Mouse (Mus musculus) WW6 (cell line): ENCODE measurements at regions not wholly inside any gene's neighbourhood (a gene's known extent, or its start where the extent isn't known, plus 50 kb on each side); places are given as distances from the start of the nearest gene placed in this dataset.

Source experiments
- DNase-seq: peaks from one replicate; pipeline ENCODE4 v3.0.0-alpha.2; 2013; ENCODE audit warnings: low read depth, low spot score

DNA sequence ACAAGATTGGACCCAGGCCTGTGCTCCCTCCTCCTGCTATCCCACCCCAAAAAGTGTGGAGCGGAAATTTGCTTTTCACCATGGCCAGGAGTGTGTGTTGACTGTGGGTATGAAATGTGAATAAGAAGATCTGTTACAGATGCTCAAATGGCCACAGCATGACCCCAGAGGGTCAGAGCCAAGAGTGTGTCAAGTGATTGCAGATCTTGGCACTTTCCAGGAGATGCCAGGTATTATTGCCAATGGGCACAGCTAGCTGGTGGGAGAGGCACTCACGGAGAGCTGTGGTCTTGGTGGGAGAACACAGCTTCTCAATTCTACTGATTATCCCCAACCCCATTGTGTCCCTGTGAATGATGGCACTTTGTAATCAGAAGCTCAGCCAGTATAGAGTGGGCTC lies 62.7 kb downstream of the Smim20 start:
- no peak for DNase-seq

DNA sequence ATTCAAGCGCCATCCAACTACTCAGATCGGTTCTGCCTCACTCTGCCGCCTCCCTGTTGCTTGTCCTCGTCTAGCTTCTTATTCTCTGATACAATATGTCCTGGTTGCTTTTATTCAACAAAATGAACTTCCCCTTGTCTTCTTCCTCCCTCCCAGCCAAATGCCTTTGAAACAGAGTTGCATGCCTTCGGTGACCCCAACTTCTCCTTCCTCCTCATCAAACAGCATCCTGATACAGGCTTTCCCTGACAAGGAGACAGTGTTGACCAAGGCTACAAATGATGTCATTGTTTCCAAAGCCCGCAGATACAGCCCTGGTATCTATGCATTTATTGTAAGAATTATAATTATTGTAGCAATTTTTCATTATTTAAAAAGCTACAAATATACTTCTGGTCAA lies 69.8 kb downstream of the Smim20 start:
- no peak for DNase-seq

DNA sequence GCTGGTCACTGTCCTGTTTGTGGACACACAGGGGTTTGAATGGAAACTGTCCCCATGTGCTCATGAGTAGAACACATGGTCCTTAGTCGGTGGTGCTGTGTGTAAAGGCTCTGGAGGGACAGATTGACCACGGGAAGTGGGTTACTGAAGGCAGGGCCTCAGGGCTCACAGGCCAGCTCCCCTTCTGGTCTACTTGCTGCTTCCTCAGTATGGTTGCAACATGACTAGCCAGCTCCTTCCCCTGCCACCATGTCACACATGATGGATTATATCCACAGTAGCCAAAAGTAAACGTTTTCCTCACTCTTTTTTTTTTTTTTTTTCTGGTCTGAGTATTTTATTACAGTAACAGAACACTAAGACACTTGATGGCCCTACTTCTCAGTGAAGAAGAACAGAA lies 70.9 kb downstream of the Smim20 start:
- DNase-seq, result no peak

DNA sequence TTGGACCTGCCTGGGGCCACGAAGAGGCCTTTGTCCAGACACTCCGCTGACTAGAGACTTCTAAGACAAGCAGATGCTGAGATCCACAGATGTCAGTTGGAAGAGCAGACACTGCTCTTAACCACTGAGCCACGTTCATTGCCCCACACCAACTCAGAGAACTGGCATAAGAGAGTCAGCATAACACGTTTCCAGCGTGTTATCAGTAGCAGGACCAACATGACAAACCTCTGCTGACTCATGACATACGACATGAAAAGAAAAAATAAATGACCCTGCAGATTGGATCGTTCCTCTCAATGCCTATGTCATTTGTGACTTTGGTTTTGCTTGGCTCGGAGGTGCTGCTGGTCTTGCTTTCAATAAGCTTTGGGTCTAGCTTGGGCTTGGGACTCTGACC lies 78.3 kb downstream of the Smim20 start:
- DNase-seq, result no peak

DNA sequence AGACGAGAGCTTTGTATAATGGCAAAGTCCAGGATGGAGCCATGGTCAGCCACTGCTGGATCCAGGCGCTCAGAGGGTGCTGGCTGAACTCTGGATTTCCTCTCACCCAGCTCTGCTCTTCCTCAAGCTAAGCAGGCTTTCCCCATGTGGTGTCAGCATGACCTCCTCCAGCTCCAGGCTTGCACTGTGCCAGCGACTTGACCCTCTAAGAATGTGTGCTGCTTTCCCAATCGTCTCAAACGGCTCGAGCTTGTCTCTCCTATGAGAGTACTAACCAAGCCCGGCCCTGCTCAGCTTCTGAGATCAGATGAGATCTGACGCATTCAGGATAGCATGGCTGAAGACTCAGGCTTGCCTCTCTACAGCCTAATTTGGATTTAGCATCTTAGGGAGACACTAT lies 79.1 kb downstream of the Smim20 start:
- DNase-seq, result no peak

DNA sequence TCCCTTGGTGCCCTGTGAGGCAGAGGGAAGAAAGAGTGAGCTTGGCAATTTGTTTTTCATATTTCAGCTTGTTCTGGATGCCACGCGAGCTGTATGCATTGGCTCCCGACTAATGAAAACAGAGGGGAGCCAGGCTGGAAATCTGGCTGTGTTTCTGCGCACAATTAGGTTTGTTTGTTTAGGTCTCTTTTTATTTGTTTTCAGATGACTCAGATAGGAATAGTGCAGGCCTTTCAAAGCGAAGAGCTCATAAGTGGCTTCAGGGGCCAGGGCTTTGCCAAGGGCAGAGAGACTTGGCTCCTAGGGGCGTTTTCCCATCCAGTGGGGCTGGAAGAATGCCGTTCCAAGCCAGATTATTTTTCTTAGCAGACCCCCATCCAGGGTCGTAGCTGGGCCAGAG lies 79.9 kb downstream of the Smim20 start:
- DNase-seq, result no peak

DNA sequence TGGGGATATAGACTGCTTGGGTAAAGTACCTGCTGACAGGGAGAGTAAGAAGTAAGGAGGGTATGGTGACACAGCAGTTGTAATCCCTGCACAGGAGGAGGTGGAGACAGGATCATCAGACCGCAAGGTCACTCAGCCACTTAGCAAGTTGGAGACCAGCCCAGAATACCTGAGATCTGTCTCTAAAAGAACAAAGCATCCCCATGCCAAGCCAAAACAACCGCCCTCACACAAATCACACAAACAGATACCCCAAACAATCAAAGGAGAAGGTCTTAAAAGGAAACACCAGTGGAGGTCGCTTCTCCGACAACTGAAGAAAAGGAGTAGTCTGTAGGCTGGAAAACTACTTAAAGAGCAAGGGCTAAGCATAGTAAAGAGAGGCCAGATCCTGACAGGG lies 86.0 kb downstream of the Smim20 start:
- DNase-seq, result no peak

DNA sequence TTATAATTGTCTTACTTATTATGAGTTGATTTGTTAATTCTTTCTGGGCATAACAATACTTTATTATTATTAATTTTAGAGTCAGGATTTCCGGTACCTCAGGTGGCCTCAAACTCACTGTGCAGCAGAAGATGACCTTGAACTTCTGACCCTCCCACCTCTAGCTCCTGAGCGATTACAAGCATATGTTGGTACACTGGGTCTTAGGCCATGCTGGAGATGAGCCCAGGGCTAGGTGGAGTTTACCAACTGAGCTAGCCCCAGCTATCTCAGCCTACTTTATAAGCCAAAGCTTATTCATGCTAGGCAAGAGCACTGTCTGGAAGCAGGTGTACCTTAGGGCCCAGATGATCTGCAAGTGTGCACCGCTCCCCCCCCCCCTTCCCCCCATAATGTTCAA lies 87.4 kb downstream of the Smim20 start:
- no peak for DNase-seq

DNA sequence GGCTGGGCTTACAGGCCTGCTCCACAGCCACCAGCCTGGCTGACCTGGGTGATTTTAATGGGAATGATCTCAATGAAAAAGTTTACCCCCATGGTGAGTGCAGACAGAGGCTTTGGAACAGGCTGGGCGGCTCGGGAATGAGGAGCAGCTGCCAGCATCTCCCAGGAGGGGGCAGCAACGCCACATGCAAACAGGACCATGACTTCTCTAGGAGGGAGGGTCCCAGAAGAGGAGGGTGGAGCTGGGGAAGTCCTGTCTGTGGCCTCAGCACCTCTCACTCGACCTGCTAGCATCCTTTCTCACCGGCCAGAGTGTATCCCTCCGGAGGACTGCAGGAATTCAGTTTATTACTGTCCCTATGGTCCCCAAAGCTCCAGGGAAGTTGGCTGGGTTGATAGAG lies 88.2 kb downstream of the Smim20 start:
- peak; percentile 76 for DNase-seq

DNA sequence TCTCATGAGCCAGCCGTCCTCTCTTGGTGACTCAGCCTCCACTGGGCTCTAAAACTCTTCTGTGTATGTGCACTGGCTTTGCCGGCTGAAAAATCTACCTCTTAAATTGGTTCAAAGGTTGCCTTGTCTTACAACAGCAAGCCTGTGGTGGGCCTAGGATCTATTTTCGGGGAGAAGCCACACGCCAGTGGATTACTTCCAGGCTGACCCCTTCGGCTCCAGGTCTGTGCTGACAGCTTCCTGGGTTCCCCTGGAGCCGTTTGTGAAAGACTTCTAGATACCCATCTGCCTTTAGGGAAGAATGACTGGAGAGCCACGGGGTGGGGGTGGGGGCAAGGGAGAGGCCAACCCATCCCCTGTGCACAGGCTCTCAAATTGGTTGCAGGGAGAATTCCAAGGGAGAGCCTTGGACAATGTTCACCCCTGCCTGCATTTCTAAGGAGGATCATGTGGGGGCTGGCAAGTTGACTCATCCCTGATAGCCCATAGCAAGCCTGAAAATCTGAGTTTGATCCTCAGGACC lies 90.3 kb downstream of the Smim20 start:
- DNase-seq, result no peak

DNA sequence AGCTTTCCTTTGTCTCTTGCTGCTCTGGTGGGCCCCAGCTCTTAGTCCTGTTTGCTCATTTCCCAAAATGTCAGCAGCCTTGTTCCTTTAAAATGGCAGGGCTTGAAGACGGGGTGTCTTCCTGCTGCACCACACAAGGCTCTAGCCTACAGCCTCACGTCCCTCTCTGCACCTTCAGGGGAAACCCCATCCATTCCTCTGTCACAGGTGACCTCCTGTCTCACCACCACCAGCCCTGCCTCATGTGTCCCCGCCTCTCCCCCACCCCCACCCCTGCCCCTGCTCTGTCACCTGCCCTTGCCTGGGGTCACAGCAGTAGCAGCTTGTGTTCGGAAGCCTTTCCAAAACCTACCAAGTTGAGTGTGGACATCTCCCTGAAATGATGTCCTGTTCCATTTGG lies 91.3 kb downstream of the Smim20 start:
- no peak for DNase-seq

DNA sequence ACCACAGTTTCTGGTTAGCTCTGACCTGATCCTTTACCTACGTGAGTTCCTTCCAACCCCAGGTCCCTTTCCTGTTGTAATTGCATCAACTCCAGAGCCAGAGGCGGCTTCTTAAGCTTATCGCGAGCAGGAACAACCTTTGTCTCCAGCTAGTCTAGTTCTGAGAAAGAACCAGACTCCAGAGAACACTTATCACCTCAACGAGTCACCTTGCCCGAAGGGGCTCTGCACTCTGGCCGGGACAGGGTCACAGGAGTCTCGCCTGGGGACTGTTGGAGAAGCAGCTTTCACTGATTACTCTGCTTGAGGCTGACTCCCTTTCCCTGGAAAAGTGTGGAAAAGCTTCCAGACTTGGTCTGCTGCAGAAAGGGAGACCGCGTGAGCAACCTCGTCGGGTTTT lies 93.0 kb downstream of the Smim20 start:
- no peak for DNase-seq

DNA sequence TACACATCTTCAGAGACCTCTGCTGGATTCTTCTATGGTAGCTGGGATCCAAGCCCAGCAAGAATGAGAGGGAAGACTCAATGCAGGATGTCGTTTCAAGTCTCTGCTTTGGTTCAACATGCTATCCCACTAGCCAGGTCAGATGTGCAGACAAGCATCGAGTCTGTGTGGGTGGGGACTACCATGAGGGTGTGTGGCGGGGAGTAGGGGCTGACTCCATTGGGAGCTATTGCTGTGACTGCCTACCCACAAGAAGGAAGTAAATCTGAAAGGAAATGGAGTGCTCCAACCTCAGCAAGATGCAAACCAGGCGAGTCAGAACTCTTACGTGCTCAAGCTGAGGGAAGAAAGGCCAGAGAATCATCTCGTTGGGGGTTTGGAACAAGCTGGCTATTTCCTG lies 94.4 kb downstream of the Smim20 start:
- no peak for DNase-seq

DNA sequence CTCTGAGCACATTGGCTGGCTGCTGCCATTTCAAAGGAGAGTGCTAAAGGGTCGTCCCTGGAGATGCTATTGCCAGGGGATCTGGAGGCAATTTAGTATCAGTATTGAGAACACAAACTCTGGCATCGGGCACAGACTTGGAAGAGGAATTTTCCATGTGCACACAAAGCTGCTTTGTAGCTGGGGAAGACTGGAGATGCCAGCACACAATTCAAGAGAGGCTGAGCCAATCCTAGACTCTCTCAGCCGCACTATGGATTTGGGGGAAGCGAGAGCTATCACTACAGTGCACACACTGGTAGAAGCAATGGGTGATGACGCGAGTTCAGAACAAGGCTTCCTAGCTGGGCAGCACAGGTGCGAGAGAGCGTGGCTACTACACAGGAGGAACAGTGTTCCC lies 97.0 kb downstream of the Smim20 start:
- DNase-seq, result no peak

DNA sequence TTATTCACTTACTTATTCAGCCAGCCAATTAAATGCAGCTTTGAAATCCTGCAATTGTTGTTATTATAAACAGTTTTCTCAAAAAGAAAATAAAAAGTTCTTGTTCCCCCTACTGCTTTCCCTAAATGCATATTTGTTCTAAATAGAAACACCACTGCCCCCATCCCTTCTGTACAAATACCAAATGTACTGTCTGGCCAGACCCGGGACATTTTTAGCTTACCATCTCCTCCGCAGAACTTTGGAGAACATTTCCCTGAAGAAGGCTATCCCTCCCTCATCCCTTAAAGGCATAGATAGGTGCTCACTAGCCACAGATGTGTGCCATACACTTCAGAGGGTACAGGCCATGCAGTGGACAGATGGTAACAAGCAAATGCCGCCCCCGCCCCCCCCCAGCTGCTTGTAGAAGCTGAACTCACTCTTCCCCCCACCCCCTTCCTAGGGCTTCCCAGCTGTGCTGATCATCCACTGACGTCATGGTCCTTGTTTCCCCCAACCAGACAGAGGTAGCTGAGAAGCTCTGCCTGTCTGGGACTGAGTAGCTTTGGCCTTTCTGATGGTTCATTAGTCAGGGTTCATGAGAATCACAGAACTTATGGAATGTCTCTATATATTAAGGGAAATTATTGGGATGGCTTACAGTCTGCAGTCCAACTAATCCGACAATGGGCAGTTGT lies 98.9 kb upstream of the Rbpj start:
- DNase-seq, result no peak

DNA sequence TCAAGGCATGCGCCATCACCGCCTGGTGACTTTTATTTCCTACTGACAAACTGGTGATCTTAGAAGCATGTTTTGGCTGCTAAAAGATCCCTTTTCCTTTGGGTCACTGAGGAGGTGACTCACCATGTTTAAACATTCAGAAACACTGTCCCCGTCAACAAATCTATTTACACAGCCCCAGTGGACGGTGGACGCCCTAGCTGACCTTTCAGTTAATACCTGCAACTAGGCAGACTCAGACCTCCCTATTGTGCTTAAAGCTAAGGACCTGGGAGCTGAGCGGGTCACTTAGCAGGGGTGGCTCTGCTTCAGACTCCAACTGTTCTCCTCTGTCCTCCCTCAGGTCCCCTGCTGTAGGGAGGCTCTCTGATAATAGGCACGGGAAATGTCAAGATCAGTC lies 95.7 kb upstream of the Rbpj start:
- no peak for DNase-seq

DNA sequence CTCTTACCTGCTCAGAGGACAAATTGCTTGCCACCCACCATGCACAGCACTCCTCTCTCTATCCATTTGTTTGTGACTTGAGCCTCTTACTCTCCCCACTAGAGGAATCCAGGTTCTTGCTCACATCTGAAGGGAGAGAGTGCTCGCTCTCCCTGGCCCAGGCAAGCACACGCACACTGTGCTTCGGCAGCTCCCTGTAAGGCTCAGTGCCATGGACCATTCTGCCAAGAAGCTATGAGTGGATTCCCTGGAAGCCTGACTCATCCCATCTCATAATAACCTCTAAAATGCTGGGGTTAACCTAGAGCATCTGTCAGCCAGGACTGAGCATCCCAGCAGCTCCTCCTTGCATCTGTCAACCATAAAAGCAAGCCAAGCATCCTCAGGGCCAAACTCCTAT lies 94.3 kb upstream of the Rbpj start:
- no peak for DNase-seq

DNA sequence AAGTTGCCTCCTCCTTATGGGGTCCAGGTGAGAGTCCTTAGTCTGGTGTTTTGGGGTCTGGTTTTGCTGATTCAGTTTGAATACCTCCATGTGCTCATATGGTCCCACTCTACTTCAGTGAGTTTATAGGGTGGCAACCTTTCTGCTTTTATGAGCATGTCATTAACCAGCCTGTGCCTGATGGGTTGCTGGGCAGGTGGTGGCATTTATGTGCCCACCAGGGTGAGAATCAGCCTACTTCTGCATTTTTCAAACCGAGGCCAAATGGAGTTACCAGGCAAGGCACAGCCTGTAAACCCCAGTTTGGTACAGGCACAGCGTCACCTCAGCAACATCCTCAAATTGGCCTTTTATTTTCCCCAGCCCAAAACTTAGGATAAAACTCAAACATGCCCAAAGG lies 92.6 kb upstream of the Rbpj start:
- no peak for DNase-seq

DNA sequence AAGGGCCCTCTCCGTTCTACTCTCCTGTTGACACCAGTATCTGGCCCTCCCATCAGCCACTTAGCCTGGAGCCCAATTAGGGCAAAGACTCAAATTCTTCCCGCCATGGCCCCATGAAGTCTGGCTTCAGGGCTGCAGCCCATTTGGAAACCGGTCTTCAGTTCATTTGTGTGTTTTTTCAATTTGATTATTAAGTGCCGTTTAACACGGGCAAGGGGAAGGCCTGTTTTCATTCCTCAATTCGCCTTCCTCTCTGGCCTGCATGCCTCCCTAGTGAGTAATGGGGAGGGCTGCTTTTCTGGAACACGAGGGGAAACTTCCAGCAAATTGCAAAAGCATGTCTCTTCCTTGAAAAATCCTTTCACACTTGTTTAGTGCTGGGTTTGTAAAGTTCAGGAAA lies 89.1 kb upstream of the Rbpj start:
- no peak for DNase-seq

DNA sequence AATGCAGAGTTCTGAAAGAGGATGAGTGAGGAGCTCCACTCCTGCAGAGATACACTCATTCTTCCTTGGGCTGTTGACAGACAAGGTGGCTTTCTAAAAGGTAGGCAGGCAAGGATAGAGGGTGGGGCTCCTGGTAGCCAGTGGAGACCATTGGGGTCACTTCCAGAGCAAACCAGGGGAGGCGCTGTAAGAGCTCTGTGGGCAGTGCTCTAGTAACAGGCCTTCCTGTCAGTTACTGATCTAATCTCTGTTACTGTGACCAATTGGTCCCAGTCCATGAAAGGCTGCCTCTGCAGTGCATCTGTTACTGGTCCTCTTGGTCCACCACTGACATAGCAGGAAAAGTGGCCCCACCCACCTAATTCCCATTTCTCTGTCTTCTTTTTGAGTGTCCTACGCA lies 88.3 kb upstream of the Rbpj start:
- no peak for DNase-seq

DNA sequence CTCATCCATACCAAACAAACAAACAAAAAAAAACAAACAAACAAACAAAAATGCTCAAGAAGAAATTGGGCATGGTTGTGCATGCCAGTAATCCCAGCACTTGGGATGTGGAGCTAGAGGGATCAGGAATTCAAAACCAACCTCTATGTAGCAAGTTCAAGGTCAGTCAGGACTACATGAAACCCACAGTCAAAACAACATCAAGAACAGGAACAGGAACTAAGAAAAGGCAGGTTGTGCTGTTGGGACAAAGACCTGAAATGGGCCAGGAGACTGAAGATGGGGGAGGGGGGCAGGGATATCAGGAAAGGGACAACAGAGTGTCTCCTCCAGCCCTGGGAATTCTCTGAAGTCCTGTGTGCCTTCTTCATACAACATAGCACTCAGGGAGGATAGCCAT lies 87.8 kb upstream of the Rbpj start:
- no peak for DNase-seq

DNA sequence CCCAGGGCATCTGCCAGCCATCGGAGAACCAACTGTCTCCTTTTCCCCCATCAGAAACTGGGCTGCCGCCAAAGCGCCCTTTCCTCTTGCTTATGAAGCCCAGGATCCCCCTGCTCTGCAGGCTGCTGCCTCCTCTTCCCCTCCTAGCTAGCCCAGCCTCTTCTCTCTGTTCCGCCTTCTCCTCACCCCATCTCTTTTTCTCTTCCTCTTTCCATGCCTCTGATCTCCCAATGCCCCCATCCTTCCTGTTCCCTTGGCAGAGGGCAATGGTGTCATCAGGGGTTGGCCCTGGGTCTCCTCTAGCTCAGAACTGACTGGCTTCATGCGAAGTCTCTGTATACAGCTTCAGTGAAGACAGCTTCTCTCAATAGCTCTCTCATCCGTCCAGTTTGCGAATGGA lies 87.4 kb upstream of the Rbpj start:
- no peak for DNase-seq

DNA sequence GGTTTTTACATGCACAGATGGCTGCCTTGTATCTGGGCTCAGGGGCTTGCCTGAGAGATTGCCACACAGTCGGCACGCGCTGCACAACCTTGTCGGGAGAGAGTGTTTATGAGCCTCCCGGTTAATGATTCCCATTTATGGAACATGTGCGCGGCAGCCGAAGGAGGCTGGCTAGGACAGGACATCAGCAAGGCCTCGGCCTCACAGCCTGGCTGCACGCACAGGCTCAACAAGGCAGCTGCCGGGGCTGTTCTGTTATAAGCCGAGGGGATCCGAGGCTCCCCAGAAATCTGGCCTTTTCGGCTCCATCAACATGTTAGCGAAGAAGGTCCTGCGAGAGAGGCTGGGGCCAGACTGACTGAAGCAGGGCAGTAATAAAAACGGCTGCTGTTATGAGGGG lies 86.3 kb upstream of the Rbpj start:
- DNase-seq, result no peak

DNA sequence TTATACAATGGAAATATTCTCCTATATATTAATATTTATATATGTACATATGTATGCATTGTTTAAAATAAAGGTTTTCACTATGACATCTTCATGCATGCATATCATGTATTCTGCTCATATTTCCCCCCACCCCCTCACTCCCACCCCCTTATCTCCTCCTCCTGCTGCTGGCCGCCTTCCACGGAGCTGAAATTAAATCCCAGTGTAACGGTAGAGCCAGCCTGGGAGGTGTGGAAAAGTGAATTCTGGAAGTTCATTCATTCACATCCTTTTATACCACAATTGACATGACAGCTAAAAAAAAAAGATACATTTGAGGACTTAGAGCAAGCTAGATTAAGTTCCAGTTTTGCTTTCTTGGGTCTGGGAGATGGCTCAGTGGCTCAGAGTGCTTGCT lies 85.7 kb upstream of the Rbpj start:
- no peak for DNase-seq
